10 mouse cellular contexts compared by ENCODE assay signal in genomic region chr3:84154721-84155141, GRCm38 (mm10). TPM values are rescaled to one million over a fixed set of nuclear protein-coding genes. Genes with fewer than 3 reads are reported as not detected.
DNase-seq lines count a peak whose midpoint lies in the region; ATAC-seq and TF ChIP-seq lines count a peak whose summit lies in the region.
"Had no signal": no experiment of that assay in that cellular context is flagged by ENCODE, and none has a peak within 500 bp of the region (broad histone marks: within the 10 kb centered on the region; RNA-seq: fewer than 3 reads in every experiment).

No protein-coding gene starts in this region.

- TF ChIP-seq CTCF in E14TG2a.4 (conservative IDR thresholded peaks at IDR 0.05; ENCODE audit: low read length): no peak

- H3K9ac ChIP-seq in liver, embryonic 16.5 days (ENCODE audit: low read depth, low read length): peak overlapping the region; percentile 82; the same call in 1 of the 2 replicates

- no peaks in the 10 kb centered on the region for H3K27me3 ChIP-seq in E14TG2a.4 (ENCODE audit: insufficient read depth, low read length)
- H3K27me3 ChIP-seq in liver, embryonic 16.5 days (ENCODE audit: control insufficient read depth, insufficient read depth, low read depth, low read length): no peaks in the 10 kb centered on the region

- peaks cover 17% of the 10 kb centered on the region for H3K36me3 ChIP-seq in E14TG2a.4 (ENCODE audit: insufficient read depth, low read length)
- H3K36me3 ChIP-seq in liver, embryonic 16.5 days (ENCODE audit: control insufficient read depth, insufficient read depth): no peaks in the 10 kb centered on the region

- H3K4me3 ChIP-seq in E14TG2a.4 (replicated peaks; ENCODE audit: low read length): peak overlapping the region; percentile 57
- peak overlapping the region; percentile 74 for H3K4me3 ChIP-seq in liver, embryonic 16.5 days (ENCODE audit: low read depth, low read length)

- H3K4me1 ChIP-seq in E14TG2a.4 (replicated peaks; ENCODE audit: low read depth, low read length): peaks cover 24% of the 10 kb centered on the region
- H3K4me1 ChIP-seq in liver, embryonic 16.5 days (ENCODE audit: control insufficient read depth, low read depth, low read length): peaks cover 7% of the 10 kb centered on the region

- peak; percentile 72 for DNase-seq in 416B (ENCODE audit: low read depth)
- peak; percentile 3 for DNase-seq in heart, postnatal 4 days
- DNase-seq in cerebellum, postnatal 10 days: no peak
- no peak for DNase-seq in adrenal gland, postnatal 25 days
- DNase-seq in frontal cortex, postnatal 10 days (ENCODE audit: low spot score in 2 of 2): no peak
- no peak for DNase-seq in layer of hippocampus, adult 9-10 months (ENCODE audit: low spot score)
- DNase-seq: kidney, adult 8-10 months had no signal

- no peak for ATAC-seq in liver, embryonic 16.5 days (ENCODE audit: low read depth)

- H3K27ac ChIP-seq in liver, embryonic 16.5 days (ENCODE audit: low read length): peak overlapping the region; percentile 28

- 2% methylated on average over 12 of the region's 12 CpGs for WGBS in liver, embryonic 16.5 days (ENCODE audit: insufficient replicate concordance)

- H3K9me3 ChIP-seq in E14TG2a.4 (ENCODE audit: low read length): peaks cover 13% of the 10 kb centered on the region
- no peaks in the 10 kb centered on the region; the same call in 1 of the 2 replicates for H3K9me3 ChIP-seq in liver, embryonic 16.5 days (replicated peaks; ENCODE audit: control insufficient read depth, low read length)

- peak overlapping the region; percentile 100 for H3K4me2 ChIP-seq in liver, embryonic 16.5 days (ENCODE audit: low read depth, low read length)

RNA-seq across cellular contexts. Expression of gene Mnd1, which starts 0.9 kb away (rescaled TPM):
- total RNA-seq in heart, postnatal 4 days (2021): 1 to 10 TPM; 9.2 to 9.8 TPM
- polyA plus RNA-seq in liver, embryonic 16.5 days (2015; fragmentation: Nextera tagmentation; extraction: Ambion mirVana): 4.9 and 5.7 TPM in 2 replicates
- 18.7 and 18.8 TPM in 2 replicates for total RNA-seq in adrenal gland, postnatal 25 days (2021)

RNA-seq across cellular contexts. Expression of gene Gm6525, which starts 19.2 kb away (rescaled TPM):
- not detected for total RNA-seq in heart, postnatal 4 days (2021)
- polyA plus RNA-seq in liver, embryonic 16.5 days (2015; fragmentation: Nextera tagmentation; extraction: Ambion mirVana): 0.27 and 0.37 TPM in 2 replicates
- total RNA-seq in adrenal gland, postnatal 25 days (2021): 0.30 TPM in 1 of 2 replicates, not detected in the other
- polyA plus RNA-seq: spleen, adult 2 months had no signal

Comparison
In these comparisons a context has a peak if more than half of its experiments do, and no peak if none do; other contexts are left out.
1. DNase-seq: peak in 416B (single experiment) and heart, postnatal 4 days (single experiment); none in cerebellum, postnatal 10 days (0 of 2), adrenal gland, postnatal 25 days (single experiment), frontal cortex, postnatal 10 days (0 of 2) and layer of hippocampus, adult 9-10 months (single experiment).